Mouse (Mus musculus): ENCODE measurements around the gene G430095P16Rik.

DNA sequence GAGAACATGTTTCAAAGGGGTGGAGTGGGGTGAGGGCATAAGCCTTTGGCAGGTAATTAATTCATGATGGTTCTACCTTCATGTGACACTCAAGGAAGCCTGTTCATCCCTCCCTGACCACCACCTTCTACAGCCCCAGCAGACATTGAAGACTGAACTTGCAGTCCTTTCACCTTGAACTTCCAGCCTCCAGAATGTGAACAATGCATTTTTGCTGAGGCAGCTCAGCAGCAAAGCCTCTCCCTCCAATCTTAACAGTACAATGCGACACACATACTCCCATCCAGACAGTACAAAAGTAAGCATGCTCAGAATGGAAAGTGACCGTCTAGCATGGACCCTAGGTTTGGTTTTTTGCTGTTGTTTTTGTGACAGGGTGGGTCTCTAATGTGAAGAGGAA lies 41.3 kb upstream of the G430095P16Rik start:
- TF ChIP-seq CEBPB (IDR thresholded peaks at IDR 0.05; ENCODE audit: insufficient read depth, poor library complexity, severe bottlenecking) (no peak), MAX (IDR thresholded peaks at IDR 0.05; ENCODE audit: low read depth) (no peak), POLR2AphosphoS2 (IDR thresholded peaks at IDR 0.05; ENCODE audit: insufficient read length, low read depth) (no peak), POLR2A (IDR thresholded peaks at IDR 0.05; ENCODE audit: insufficient read length, low read depth) (no peak), USF1 (IDR thresholded peaks at IDR 0.05; ENCODE audit: low read depth) (no peak), TCF3 (IDR thresholded peaks at IDR 0.05; ENCODE audit: insufficient read length, low read depth) (no peak), REST (IDR thresholded peaks at IDR 0.05; ENCODE audit: insufficient read depth, insufficient read length) (no peak)

Data from myocyte (in vitro differentiated cells).